Mouse (Mus musculus) liver, embryonic 16.5 days (tissue): Measurements from ENCODE around the gene Rab40b. TPM values are rescaled to one million over a fixed set of nuclear protein-coding genes. Genes with fewer than 3 reads are reported as not detected.
"Not testable (repeated sequence)": the region's sequence is repeated elsewhere in the genome, so short reads cannot be mapped to it uniquely, and the experiment has no call there.

ENCODE experiments used
- ATAC-seq: fragments of 200-750 bp; cut with Nextera tagmentation; 2 replicates; pipeline ENCODE4 v1.8.0; 2017; ENCODE audit warnings: low read depth, mild to moderate bottlenecking, moderate number of reproducible peaks, moderate library complexity
- H3K27ac ChIP-seq: fragments of 300-500 bp; sonication (generic); 2 replicates; pipeline ENCODE4 v1.5.1; 2014; ENCODE audit warnings: mild to moderate bottlenecking, low read length
- H3K27me3 ChIP-seq: fragments of 300-500 bp; sonication (generic); 2 replicates; pipeline ENCODE4 v1.6.1; 2014; ENCODE audit warnings: low read depth, low read length, mixed read lengths; ENCODE audit not compliant: control insufficient read depth, insufficient read depth
- H3K36me3 ChIP-seq: fragments of 300-500 bp; sonication (generic); 2 replicates; pipeline ENCODE4 v1.6.1; 2014; ENCODE audit warnings: mild to moderate bottlenecking; ENCODE audit not compliant: control insufficient read depth, insufficient read depth
- H3K4me1 ChIP-seq: fragments of 300-500 bp; sonication (generic); 2 replicates; pipeline ENCODE4 v1.6.1; 2014; ENCODE audit warnings: low read depth, low read length, mixed read lengths; ENCODE audit not compliant: control insufficient read depth
- H3K4me2 ChIP-seq: fragments of 300-500 bp; sonication (generic); 2 replicates; pipeline ENCODE4 v1.6.1; 2014; ENCODE audit warnings: low read depth, low read length, mixed read lengths
- H3K4me3 ChIP-seq: fragments of 300-500 bp; sonication (generic); 2 replicates; pipeline ENCODE4 v1.5.1; 2014; ENCODE audit warnings: low read depth, mild to moderate bottlenecking, low read length
- H3K9ac ChIP-seq: fragments of 300-500 bp; sonication (generic); 2 replicates; pipeline ENCODE4 v1.6.1; 2014; ENCODE audit warnings: low read depth, low read length
- H3K9me3 ChIP-seq: fragments of 300-500 bp; sonication (generic); replicated peaks from 2 replicates; pipeline ENCODE4 v1.6.1; 2016; ENCODE audit warnings: low read length; ENCODE audit not compliant: control insufficient read depth
- WGBS: fragments of 180-500 bp; shearing (Covaris S2); extraction: QIAGEN DNeasy Blood & Tissue Kit; methylation state at CpG from one replicate; pipeline ENCODE4 v1.1.7; 2014; ENCODE audit not compliant: insufficient replicate concordance; 5-methylcytosine and 5-hydroxymethylcytosine counted together
- microRNA-seq: library from miRNA; unstranded; fragments of <30 nt; microRNA quantifications from one replicate; pipeline ENCODE4, GENCODE M21; 2016
- polyA plus RNA-seq: library from polyadenylated mRNA; unstranded; fragments of >200 nt; fragmentation: Nextera tagmentation; extraction: Ambion mirVana; gene quantifications from 2 replicates; pipeline ENCODE4 v1.2.1, GENCODE M21; 2015

Rab40b gene
- polyA plus RNA-seq, 1 experiment from 2014 or later: 1.2 TPM

DNA sequence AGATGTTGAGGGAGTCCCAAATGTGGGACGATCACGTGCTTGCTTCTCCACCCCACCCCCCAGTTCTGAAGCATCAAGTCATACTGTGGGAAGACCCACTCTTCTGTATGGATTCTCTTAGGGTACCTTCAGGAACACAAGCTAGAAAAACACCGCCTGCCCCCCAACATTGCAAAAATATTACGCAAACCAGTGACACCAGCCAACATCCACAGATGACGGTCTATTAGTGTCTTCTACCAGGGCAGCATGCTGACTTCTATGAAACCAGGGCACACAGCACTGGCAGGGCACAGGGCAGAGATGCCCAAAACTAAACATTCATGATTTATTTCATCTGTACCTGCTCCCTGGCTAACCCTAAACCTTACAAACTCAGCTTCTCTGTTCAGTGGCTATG is 61.4 kb downstream of the Rab40b start:
- H3K36me3 ChIP-seq: peaks cover 13% of the 10 kb centered on the region
- no peak overlapping the region for H3K9ac ChIP-seq
- no peak overlapping the region for H3K4me2 ChIP-seq
- no peak for ATAC-seq
- H3K4me1 ChIP-seq: peaks cover 4% of the 10 kb centered on the region; the same call in 1 of the 2 replicates
- H3K27ac ChIP-seq: no peak overlapping the region
- H3K4me3 ChIP-seq: no peak overlapping the region
- H3K27me3 ChIP-seq: no peaks in the 10 kb centered on the region
- H3K9me3 ChIP-seq: no peaks in the 10 kb centered on the region
- WGBS: 89% methylated on average over 5 of the region's 5 CpGs

DNA sequence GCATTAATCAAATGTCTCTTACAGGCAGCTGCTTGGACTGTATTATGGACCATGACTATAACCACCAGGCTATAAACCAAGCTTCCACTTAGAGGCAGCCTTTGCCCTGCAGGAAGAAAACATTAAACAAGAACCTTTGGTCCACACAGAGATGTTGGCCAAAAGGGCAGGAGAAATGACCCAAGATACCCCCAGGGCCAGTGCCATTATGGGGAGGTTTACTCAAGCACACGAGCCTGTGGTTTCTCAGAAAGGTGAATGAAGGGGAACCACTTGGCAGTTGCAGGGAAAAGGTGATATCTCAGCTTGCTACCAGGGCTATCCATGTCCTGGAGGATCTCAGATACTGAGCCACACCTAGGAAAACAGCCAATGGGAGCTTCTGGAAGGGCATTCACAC is 62.0 kb downstream of the Rab40b start:
- H3K27ac ChIP-seq: no peak overlapping the region
- peak; percentile 16; the same call in 1 of the 2 replicates for ATAC-seq
- WGBS: 26% methylated on average over 1 of the region's 1 CpGs
- no peak overlapping the region for H3K4me3 ChIP-seq
- H3K9ac ChIP-seq: no peak overlapping the region
- H3K4me1 ChIP-seq: peaks cover 4% of the 10 kb centered on the region; the same call in 1 of the 2 replicates
- no peaks in the 10 kb centered on the region for H3K27me3 ChIP-seq
- H3K4me2 ChIP-seq: no peak overlapping the region
- peaks cover 13% of the 10 kb centered on the region for H3K36me3 ChIP-seq
- H3K9me3 ChIP-seq: no peaks in the 10 kb centered on the region; the same call in 1 of the 2 replicates

DNA sequence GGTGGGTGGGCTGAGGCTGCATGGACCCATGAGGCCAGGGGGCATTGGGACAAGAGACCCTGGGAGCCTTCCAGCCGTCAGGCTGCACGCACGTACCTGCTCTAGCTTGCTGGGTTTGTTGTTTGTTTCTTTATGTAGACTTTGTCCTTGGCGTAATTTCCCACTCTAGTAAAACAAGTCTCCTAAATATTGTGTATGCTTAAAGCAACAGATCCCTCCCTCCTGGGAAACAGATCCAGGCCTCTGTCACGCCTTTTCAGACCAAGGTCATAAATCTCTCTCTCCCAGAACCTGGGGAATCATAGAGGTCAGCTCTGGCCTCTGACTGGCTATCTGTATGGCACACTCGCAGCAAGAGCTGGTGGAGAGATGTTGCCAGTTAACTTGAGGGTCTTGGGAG is 80.3 kb downstream of the Rab40b start:
- not testable (repeated sequence) for H3K27ac ChIP-seq, H3K4me1 ChIP-seq, H3K4me2 ChIP-seq, H3K9ac ChIP-seq, ATAC-seq, H3K4me3 ChIP-seq, H3K9me3 ChIP-seq, H3K27me3 ChIP-seq
- H3K36me3 ChIP-seq: peaks cover 38% of the 10 kb centered on the region
- WGBS: 82% methylated on average over 6 of the region's 6 CpGs

DNA sequence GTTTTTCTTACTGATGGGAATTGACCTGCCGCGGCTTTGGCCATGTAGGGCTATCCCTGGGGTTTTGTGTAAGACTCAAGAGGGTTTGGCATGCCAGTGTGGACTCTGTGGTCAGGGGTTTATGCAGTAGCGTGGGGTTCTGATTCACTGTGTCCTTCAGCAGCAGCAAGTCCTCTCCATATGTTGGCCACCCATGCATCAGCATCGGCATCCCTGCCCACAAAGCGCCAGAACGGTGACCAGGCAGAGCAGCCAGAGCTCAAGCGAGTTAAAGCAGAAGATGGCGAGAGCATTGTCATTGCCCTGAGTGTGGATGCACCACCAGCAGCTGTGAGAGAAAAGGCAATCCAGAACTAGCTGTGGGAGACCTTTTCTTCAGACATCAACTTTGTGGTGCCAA is 81.4 kb downstream of the Rab40b start:
- no peak overlapping the region for H3K9ac ChIP-seq
- H3K4me2 ChIP-seq: no peak overlapping the region
- H3K27ac ChIP-seq: no peak overlapping the region
- H3K27me3 ChIP-seq: no peaks in the 10 kb centered on the region
- no peak overlapping the region for H3K4me3 ChIP-seq
- ATAC-seq: no peak
- H3K9me3 ChIP-seq: no peaks in the 10 kb centered on the region; the same call in 1 of the 2 replicates
- no peaks in the 10 kb centered on the region for H3K4me1 ChIP-seq
- peaks cover 38% of the 10 kb centered on the region for H3K36me3 ChIP-seq
- 88% methylated on average over 8 of the region's 8 CpGs for WGBS

Small RNA genes within 50 kb of the gene (microRNA-seq; reads per million reads assigned to microRNA genes)
- not detected for gene Mir7236

Other genes with a start within 250 kb of the Rab40b start
- not detected in 2 replicates for gene Tex19.1, start 242.1 kb downstream of the Rab40b start, polyA plus RNA-seq
- 0.14 TPM in 1 of 2 replicates, not detected in the other for gene Uts2r, start 228.0 kb downstream of the Rab40b start, polyA plus RNA-seq
- 2.9 and 3.1 TPM in 2 replicates for gene Hexdc, start 183.8 kb downstream of the Rab40b start, polyA plus RNA-seq
- 15.4 and 15.5 TPM in 2 replicates for gene Ogfod3, start 183.5 kb downstream of the Rab40b start, polyA plus RNA-seq
- gene Cybc1, start 158.9 kb downstream of the Rab40b start, polyA plus RNA-seq: 20.2 and 21.1 TPM in 2 replicates
- gene Narf, start 151.0 kb downstream of the Rab40b start, polyA plus RNA-seq: 118 and 119 TPM in 2 replicates
- gene Foxk2, start 128.3 kb downstream of the Rab40b start, polyA plus RNA-seq: 2.1 and 2.3 TPM in 2 replicates
- 19.5 and 19.7 TPM in 2 replicates for gene Wdr45b, start 33.8 kb downstream of the Rab40b start, polyA plus RNA-seq
- 28.2 and 36.4 TPM in 2 replicates for gene Fn3krp, start 33.1 kb upstream of the Rab40b start, polyA plus RNA-seq
- 35.3 and 38.4 TPM in 2 replicates for gene Fn3k, start 46.7 kb upstream of the Rab40b start, polyA plus RNA-seq
- 19.5 and 21.4 TPM in 2 replicates for gene Tbcd, start 63.7 kb upstream of the Rab40b start, polyA plus RNA-seq
- 1.3 and 1.8 TPM in 2 replicates for gene Zfp750, start 131.1 kb upstream of the Rab40b start, polyA plus RNA-seq